Mouse (Mus musculus): ENCODE data around the gene Timm22.

Gene Timm22

GRCm38 (mm10) chr11:76392532-76392931 lies 14.2 kb upstream of the Timm22 start:
- no peak for DNase-seq

GRCm38 (mm10) chr11:76392996-76393395 lies 13.8 kb upstream of the Timm22 start:
- DNase-seq = no peak

- DNase-seq = no peak
These were observed 9.0 kb upstream of the Timm22 start for GRCm38 (mm10) chr11:76397650-76398311.

- DNase-seq = peak; percentile 64
These were observed 8.4 kb upstream of the Timm22 start for GRCm38 (mm10) chr11:76398312-76398797.

GRCm38 (mm10) chr11:76398798-76399586 lies 7.8 kb upstream of the Timm22 start, which contains the start of gene Nxn:
Gene Nxn, minus strand, starts transcription at chr11:76399140.
- peak; percentile 92 for DNase-seq

GRCm38 (mm10) chr11:76399587-76400330 lies 7.0 kb upstream of the Timm22 start:
- DNase-seq = peak; percentile 86

- no peak for DNase-seq
These were observed 5.4 kb upstream of the Timm22 start for GRCm38 (mm10) chr11:76401398-76401797.

- DNase-seq = no peak
These were observed 1.6 kb upstream of the Timm22 start for GRCm38 (mm10) chr11:76405113-76405512.

GRCm38 (mm10) chr11:76405626-76406264 lies 1.0 kb upstream of the Timm22 start:
- DNase-seq = peak; percentile 62

- peak; percentile 68 for DNase-seq
These were observed 4.1 kb downstream of the Timm22 start for GRCm38 (mm10) chr11:76410826-76411225.

GRCm38 (mm10) chr11:76413202-76413601 lies 6.5 kb downstream of the Timm22 start:
- no peak for DNase-seq

- no peak for DNase-seq
These were observed 8.2 kb downstream of the Timm22 start for GRCm38 (mm10) chr11:76415001-76415400.

- no peak for DNase-seq
These were observed 9.2 kb downstream of the Timm22 start for GRCm38 (mm10) chr11:76415985-76416384.

GRCm38 (mm10) chr11:76418423-76418822 lies 11.7 kb downstream of the Timm22 start:
- DNase-seq = peak; percentile 67

GRCm38 (mm10) chr11:76419179-76419578 lies 12.4 kb downstream of the Timm22 start:
- DNase-seq = no peak

- DNase-seq = no peak
These were observed 14.1 kb downstream of the Timm22 start for GRCm38 (mm10) chr11:76420896-76421295.

- no peak for DNase-seq
These were observed 19.0 kb downstream of the Timm22 start for GRCm38 (mm10) chr11:76425749-76426148.

- DNase-seq = no peak
These were observed 21.0 kb downstream of the Timm22 start for GRCm38 (mm10) chr11:76427781-76428180.

GRCm38 (mm10) chr11:76429046-76429445 lies 22.3 kb downstream of the Timm22 start:
- no peak for DNase-seq

- no peak for DNase-seq
These were observed 22.8 kb downstream of the Timm22 start for GRCm38 (mm10) chr11:76429556-76429955.

- no peak for DNase-seq
These were observed 23.3 kb downstream of the Timm22 start for GRCm38 (mm10) chr11:76429966-76430631.

- DNase-seq = no peak
These were observed 29.3 kb downstream of the Timm22 start for GRCm38 (mm10) chr11:76436009-76436408.

Measured in cerebellum, adult 9-10 months (tissue).